Mouse (Mus musculus): ENCODE measurements around the gene Galnt18.

GRCm38 (mm10) chr7:111545614-111546013 lies 234.2 kb downstream of the Galnt18 start:
- TF ChIP-seq EP300 (optimal IDR thresholded peaks at IDR 0.05), result no peak
- no peak for TF ChIP-seq CTCF (IDR thresholded peaks at IDR 0.05; ENCODE audit: low read depth)
